9 mouse cellular contexts compared by ENCODE assay signal in genomic region chr11:21308119-21308518, GRCm38 (mm10).
DNase-seq lines count a peak whose midpoint lies in the region; ATAC-seq and TF ChIP-seq lines count a peak whose summit lies in the region.
"Had no signal": no experiment of that assay in that cellular context is flagged by ENCODE, and none has a peak within 500 bp of the region (broad histone marks: within the 10 kb centered on the region; RNA-seq: fewer than 3 reads in every experiment).

No protein-coding gene starts in this region.

- H3K4me2 ChIP-seq in liver, embryonic 12.5 days = no peak overlapping the region
- no peak overlapping the region for H3K4me2 ChIP-seq in forebrain, embryonic 15.5 days (replicated peaks)
- H3K4me2 ChIP-seq in midbrain, embryonic 13.5 days (replicated peaks) = no peak overlapping the region
- H3K4me2 ChIP-seq: neural tube, embryonic 12.5 days had no signal

- 58% methylated on average over 5 of the region's 5 CpGs for WGBS in liver, adult 2 months
- 75% methylated on average over 5 of the region's 5 CpGs for WGBS in liver, embryonic 12.5 days (ENCODE audit: insufficient replicate concordance)
- WGBS in embryonic facial prominence, embryonic 10.5 days = 85% methylated on average over 5 of the region's 5 CpGs
- WGBS in forebrain, embryonic 15.5 days = 84% methylated on average over 5 of the region's 5 CpGs
- WGBS in midbrain, embryonic 13.5 days = 82% methylated on average over 5 of the region's 5 CpGs

- H3K9ac ChIP-seq in liver, adult 2 months (ENCODE audit: low read depth, low read length) = no peak overlapping the region
- no peak overlapping the region for H3K9ac ChIP-seq in liver, embryonic 12.5 days
- H3K9ac ChIP-seq in forebrain, embryonic 15.5 days (replicated peaks) = no peak overlapping the region
- no peak overlapping the region for H3K9ac ChIP-seq in midbrain, embryonic 13.5 days (replicated peaks)
- H3K9ac ChIP-seq: neural tube, embryonic 12.5 days had no signal

- no peak for TF ChIP-seq POLR2A in liver, adult 2 months (IDR thresholded peaks at IDR 0.05; ENCODE audit: extremely low read depth, insufficient read depth, low read length)

- H3K27me3 ChIP-seq in liver, adult 2 months (ENCODE audit: control insufficient read depth, insufficient read depth, low read length) = no peaks in the 10 kb centered on the region
- no peaks in the 10 kb centered on the region for H3K27me3 ChIP-seq in liver, embryonic 12.5 days (replicated peaks)
- H3K27me3 ChIP-seq in embryonic facial prominence, embryonic 10.5 days (replicated peaks; ENCODE audit: low read depth, poor library complexity, severe bottlenecking) = no peaks in the 10 kb centered on the region
- H3K27me3 ChIP-seq in forebrain, embryonic 15.5 days = no peaks in the 10 kb centered on the region
- H3K27me3 ChIP-seq in midbrain, embryonic 13.5 days = no peaks in the 10 kb centered on the region
- H3K27me3 ChIP-seq: neural tube, embryonic 12.5 days had no signal

- no peaks in the 10 kb centered on the region for H3K79me2 ChIP-seq in liver, adult 2 months (ENCODE audit: control insufficient read depth, insufficient read depth, low read length)

- peak; percentile 25 for DNase-seq in adrenal gland, postnatal 10 days
- DNase-seq in adrenal gland, adult 8-10 months = no peak
- no peak for DNase-seq in liver, adult 2 months (ENCODE audit: extremely low read depth, low read depth, low spot score)
- DNase-seq in embryonic facial prominence, embryonic 10.5 days (ENCODE audit: low spot score) = peak; percentile 21
- peak; percentile 40 for DNase-seq in naive thymus-derived CD4-positive, alpha-beta T cell, adult 2 months (ENCODE audit: low read depth)

- H3K36me3 ChIP-seq in liver, adult 2 months (ENCODE audit: control insufficient read depth, insufficient read depth, low read length) = peaks cover 30% of the 10 kb centered on the region
- peaks cover 55% of the 10 kb centered on the region for H3K36me3 ChIP-seq in liver, embryonic 12.5 days
- peaks cover 48% of the 10 kb centered on the region for H3K36me3 ChIP-seq in embryonic facial prominence, embryonic 10.5 days (replicated peaks)
- H3K36me3 ChIP-seq in forebrain, embryonic 15.5 days = peaks cover 15% of the 10 kb centered on the region
- peaks cover 17% of the 10 kb centered on the region for H3K36me3 ChIP-seq in midbrain, embryonic 13.5 days

- TF ChIP-seq CTCF in liver, adult 2 months (IDR thresholded peaks at IDR 0.05; ENCODE audit: low read depth, low read length) = peak; percentile 85

- H3K4me3 ChIP-seq in liver, adult 2 months (ENCODE audit: insufficient read depth, low read depth, low read length) = no peak overlapping the region
- no peak overlapping the region for H3K4me3 ChIP-seq in liver, embryonic 12.5 days
- no peak overlapping the region for H3K4me3 ChIP-seq in embryonic facial prominence, embryonic 10.5 days
- no peak overlapping the region for H3K4me3 ChIP-seq in forebrain, embryonic 15.5 days
- no peak overlapping the region for H3K4me3 ChIP-seq in midbrain, embryonic 13.5 days (replicated peaks)
- H3K4me3 ChIP-seq: neural tube, embryonic 12.5 days had no signal

- H3K9me3 ChIP-seq in liver, embryonic 12.5 days (replicated peaks) = no peaks in the 10 kb centered on the region
- H3K9me3 ChIP-seq in embryonic facial prominence, embryonic 10.5 days = no peaks in the 10 kb centered on the region
- no peaks in the 10 kb centered on the region for H3K9me3 ChIP-seq in forebrain, embryonic 15.5 days
- no peaks in the 10 kb centered on the region for H3K9me3 ChIP-seq in midbrain, embryonic 13.5 days
- H3K9me3 ChIP-seq: neural tube, embryonic 12.5 days had no signal

- ATAC-seq in liver, embryonic 12.5 days = no peak
- ATAC-seq in forebrain, embryonic 15.5 days (replicated peaks) = no peak
- ATAC-seq in midbrain, embryonic 13.5 days = no peak

- no peak overlapping the region for H3K27ac ChIP-seq in liver, adult 2 months (replicated peaks; ENCODE audit: insufficient read depth, low read depth, low read length)
- H3K27ac ChIP-seq in liver, embryonic 12.5 days = no peak overlapping the region
- no peak overlapping the region for H3K27ac ChIP-seq in embryonic facial prominence, embryonic 10.5 days (replicated peaks)
- H3K27ac ChIP-seq in forebrain, embryonic 15.5 days (replicated peaks) = no peak overlapping the region
- no peak overlapping the region for H3K27ac ChIP-seq in midbrain, embryonic 13.5 days
- H3K27ac ChIP-seq: neural tube, embryonic 12.5 days had no signal

- no peaks in the 10 kb centered on the region for H3K4me1 ChIP-seq in liver, adult 2 months (ENCODE audit: control insufficient read depth, insufficient read depth, low read length)
- H3K4me1 ChIP-seq in liver, embryonic 12.5 days = 0 out of 2 replicates have a peak, but pooled peaks cover 3% of the 10 kb centered on the region
- H3K4me1 ChIP-seq in embryonic facial prominence, embryonic 10.5 days = no peaks in the 10 kb centered on the region
- no peaks in the 10 kb centered on the region for H3K4me1 ChIP-seq in forebrain, embryonic 15.5 days
- H3K4me1 ChIP-seq in midbrain, embryonic 13.5 days (replicated peaks) = no peaks in the 10 kb centered on the region
- H3K4me1 ChIP-seq: neural tube, embryonic 12.5 days had no signal

Comparison
In these comparisons a context has a peak if more than half of its experiments do, and no peak if none do; other contexts are left out.
1. DNase-seq: peak in adrenal gland, postnatal 10 days (single experiment), embryonic facial prominence, embryonic 10.5 days (single experiment) and naive thymus-derived CD4-positive, alpha-beta T cell, adult 2 months (single experiment); none in adrenal gland, adult 8-10 months (single experiment) and liver, adult 2 months (single experiment).